Mouse (Mus musculus): ENCODE data around the gene Prrc2a.

Prrc2a gene

DNA sequence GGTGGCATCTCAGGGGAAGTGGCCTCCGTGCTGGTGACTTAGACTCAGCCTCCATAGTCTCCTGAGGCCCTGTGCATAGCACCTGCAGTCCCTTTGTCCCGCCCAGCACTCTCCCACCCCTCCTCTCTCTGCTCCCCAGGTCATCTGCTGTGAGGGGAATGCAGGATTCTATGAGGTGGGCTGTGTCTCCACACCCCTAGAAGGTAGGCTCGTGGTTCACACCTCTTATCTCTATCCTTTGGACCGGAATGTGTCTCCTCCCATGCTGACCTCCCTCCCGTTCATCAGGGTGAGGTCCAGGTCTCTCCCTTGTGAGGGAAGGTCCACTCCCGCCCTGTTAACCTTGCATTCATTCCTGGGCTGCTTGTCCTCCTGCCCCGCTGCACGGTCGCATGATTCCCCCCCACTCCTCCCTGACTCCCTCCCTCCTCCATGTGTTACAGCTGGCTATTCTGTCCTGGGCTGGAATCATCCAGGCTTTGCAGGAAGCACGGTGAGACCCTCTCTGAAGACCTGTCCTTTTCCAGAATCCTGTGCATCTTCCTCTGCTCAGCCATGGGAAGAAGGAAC lies 64.4 kb downstream of the Prrc2a start:
- no peak for DNase-seq

Data from thymus, postnatal 36 days (tissue).